Mouse (Mus musculus): ENCODE measurements around the gene Eras.
A peak's percentile ranks its signal among the peaks of the same experiment; 100 is the strongest.
"Not testable (repeated sequence)": the region's sequence is repeated elsewhere in the genome, so short reads cannot be mapped to it uniquely, and the experiment has no call there.

GRCm38 (mm10) chrX:7917960-7918359 is 10.4 kb downstream of the Eras start:
- peak; percentile 33; the same call in 1 of the 2 replicates for TF ChIP-seq CTCF (IDR thresholded peaks at IDR 0.05; ENCODE audit: low read depth)
- not testable (repeated sequence) for TF ChIP-seq EP300 (IDR thresholded peaks at IDR 0.05; ENCODE audit: low read depth)

Data from liver, postnatal 0 days (tissue).